Mouse (Mus musculus) bone marrow macrophage, adult 2 months (primary cell): ENCODE results near the gene 4933411K16Rik. TPM values are rescaled to one million over a fixed set of nuclear protein-coding genes. Genes with fewer than 3 reads are reported as not detected.

ENCODE experiments used
- H3K27ac ChIP-seq: 2 replicates; pipeline ENCODE4 v1.5.1; 2012; ENCODE audit warnings: low read depth, low read length; ENCODE audit not compliant: insufficient read depth
- H3K4me1 ChIP-seq: 2 replicates; pipeline ENCODE4 v1.6.1; 2012; ENCODE audit warnings: low read length; ENCODE audit not compliant: control insufficient read depth, insufficient read depth
- H3K4me3 ChIP-seq: 2 replicates; pipeline ENCODE4 v1.5.1; 2012; ENCODE audit warnings: mild to moderate bottlenecking, low read length, moderate library complexity; ENCODE audit not compliant: insufficient read depth
- CTCF ChIP-seq: IDR thresholded peaks from 2 replicates; pipeline ENCODE4 v1.5.1; 2012; ENCODE audit warnings: low read depth, mild to moderate bottlenecking, low read length, moderate library complexity
- POLR2A ChIP-seq: IDR thresholded peaks from 2 replicates; pipeline ENCODE4 v1.6.1; 2012; ENCODE audit warnings: mild to moderate bottlenecking, low read depth, low read length, borderline replicate concordance
- polyA plus RNA-seq: library from polyadenylated mRNA; stranded (reverse); fragments of >200 nt; gene quantifications from 2 replicates; pipeline ENCODE4 v1.2.4, GENCODE M21; 2012; ENCODE audit not compliant: missing spikeins, insufficient read depth, insufficient read length

4933411K16Rik gene
- polyA plus RNA-seq, 1 experiment, result 0.54 TPM

GRCm38 (mm10) chr19:42016840-42017239 lies 35.2 kb upstream of the 4933411K16Rik start:
- H3K4me1 ChIP-seq, result peaks cover 54% of the 10 kb centered on the region
- peak overlapping the region; percentile 37; the same call in 1 of the 2 replicates for H3K4me3 ChIP-seq
- peak overlapping the region; percentile 80 for H3K27ac ChIP-seq
- TF ChIP-seq POLR2A, result no peak
- TF ChIP-seq CTCF, result no peak

GRCm38 (mm10) chr19:42017399-42018247 lies 34.4 kb upstream of the 4933411K16Rik start:
- peak overlapping the region; percentile 37 for H3K4me3 ChIP-seq
- peak overlapping the region; percentile 80 for H3K27ac ChIP-seq
- no peak for TF ChIP-seq CTCF
- H3K4me1 ChIP-seq, result peaks cover 61% of the 10 kb centered on the region

- peak overlapping the region; percentile 2; the same call in 1 of the 2 replicates for H3K4me3 ChIP-seq
- no peak for TF ChIP-seq POLR2A
- TF ChIP-seq CTCF, result no peak
- H3K27ac ChIP-seq, result peak overlapping the region; percentile 80
- peaks cover 72% of the 10 kb centered on the region for H3K4me1 ChIP-seq
Observed at GRCm38 (mm10) chr19:42019011-42019522, 33.0 kb upstream of the 4933411K16Rik start.

GRCm38 (mm10) chr19:42021681-42022541 lies 30.1 kb upstream of the 4933411K16Rik start:
- Histone ChIP-seq H3K27ac (peak overlapping the region; percentile 22), H3K4me1 (peaks cover 60% of the 10 kb centered on the region), H3K4me3 (no peak overlapping the region)
- TF ChIP-seq POLR2A, result no peak
- TF ChIP-seq CTCF, result no peak

GRCm38 (mm10) chr19:42022542-42022848 lies 29.6 kb upstream of the 4933411K16Rik start:
- peaks cover 54% of the 10 kb centered on the region for H3K4me1 ChIP-seq
- peak overlapping the region; percentile 22 for H3K27ac ChIP-seq
- TF ChIP-seq CTCF (no peak), POLR2A (no peak)
- no peak overlapping the region for H3K4me3 ChIP-seq

- peak; percentile 70 for TF ChIP-seq CTCF
- no peak for TF ChIP-seq POLR2A
- H3K4me1 ChIP-seq, result peaks cover 24% of the 10 kb centered on the region
- no peak overlapping the region for H3K4me3 ChIP-seq
- H3K27ac ChIP-seq, result no peak overlapping the region
Observed at GRCm38 (mm10) chr19:42026158-42026557, 25.9 kb upstream of the 4933411K16Rik start.

GRCm38 (mm10) chr19:42031112-42031511 lies 20.9 kb upstream of the 4933411K16Rik start:
- Histone ChIP-seq H3K27ac (no peak overlapping the region), H3K4me3 (no peak overlapping the region), H3K4me1 (peaks cover 12% of the 10 kb centered on the region)
- TF ChIP-seq CTCF, result no peak
- no peak for TF ChIP-seq POLR2A

GRCm38 (mm10) chr19:42033611-42034010 lies 18.4 kb upstream of the 4933411K16Rik start:
- TF ChIP-seq CTCF (no peak), POLR2A (no peak)
- Histone ChIP-seq H3K4me3 (no peak overlapping the region), H3K4me1 (peaks cover 12% of the 10 kb centered on the region), H3K27ac (no peak overlapping the region)

- H3K4me3 ChIP-seq, result no peak overlapping the region
- H3K27ac ChIP-seq, result peak overlapping the region; percentile 57
- TF ChIP-seq POLR2A (no peak), CTCF (no peak)
- peaks cover 12% of the 10 kb centered on the region for H3K4me1 ChIP-seq
Observed at GRCm38 (mm10) chr19:42034146-42034775, 17.8 kb upstream of the 4933411K16Rik start.
